Mouse (Mus musculus) naive thymus-derived CD4-positive, alpha-beta T cell, adult 2 months (primary cell): ENCODE measurements around the gene B4galnt3.
"Not testable (repeated sequence)": the region's sequence is repeated elsewhere in the genome, so short reads cannot be mapped to it uniquely, and the experiment has no call there.

Experiments
- DNase-seq: peaks from one replicate; pipeline ENCODE4 v3.0.0-alpha.2; 2011; ENCODE audit warnings: low read depth

B4galnt3 gene

GRCm38 (mm10) chr6:120294056-120294784, at the start of gene B4galnt3, which contains the start of gene D330020A13Rik:
B4galnt3 (minus strand) TSS chr6:120294559.
D330020A13Rik (plus strand) TSS chr6:120294364.
- peak; percentile 55 for DNase-seq

GRCm38 (mm10) chr6:120343992-120344391, 49.6 kb upstream of the B4galnt3 start:
- DNase-seq: no peak

GRCm38 (mm10) chr6:120332351-120332750, 38.0 kb upstream of the B4galnt3 start:
- DNase-seq: no peak

GRCm38 (mm10) chr6:120324295-120324927, 30.1 kb upstream of the B4galnt3 start:
- peak; percentile 87 for DNase-seq

- no peak for DNase-seq
These were observed 26.0 kb upstream of the B4galnt3 start for GRCm38 (mm10) chr6:120320369-120320768.

GRCm38 (mm10) chr6:120319129-120319528, 24.8 kb upstream of the B4galnt3 start:
- DNase-seq: no peak

DNA sequence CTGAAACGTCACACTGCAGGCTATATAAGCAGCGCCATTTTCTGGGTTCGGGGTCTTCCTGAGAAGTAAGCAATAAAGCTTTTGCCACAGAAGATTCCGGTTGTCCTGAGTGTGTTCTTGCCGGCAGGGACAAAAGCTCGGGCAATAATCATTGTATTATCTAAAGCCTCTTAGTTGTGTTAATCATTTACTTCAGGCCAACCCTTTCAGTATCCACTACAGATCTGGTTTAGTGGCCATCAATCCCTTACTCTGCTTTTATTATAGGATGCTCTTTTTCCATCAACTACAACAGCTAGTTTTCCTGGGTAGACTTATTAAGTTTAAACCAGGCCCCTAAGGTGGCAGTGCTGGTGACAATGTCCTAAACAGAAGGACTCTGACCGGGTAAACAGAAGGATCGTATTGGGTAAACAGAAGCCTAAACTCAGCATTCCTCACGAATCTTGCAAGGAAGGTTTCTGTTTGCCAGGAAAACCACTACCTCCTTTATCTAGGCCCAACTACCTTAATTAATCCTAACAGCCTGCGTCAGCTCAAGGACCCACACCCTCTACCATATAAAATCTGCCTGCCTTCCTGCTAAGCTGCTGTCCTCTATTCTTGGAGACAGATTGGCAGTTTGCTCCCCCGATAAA, 24.1 kb upstream of the B4galnt3 start:
- no peak for DNase-seq

DNA sequence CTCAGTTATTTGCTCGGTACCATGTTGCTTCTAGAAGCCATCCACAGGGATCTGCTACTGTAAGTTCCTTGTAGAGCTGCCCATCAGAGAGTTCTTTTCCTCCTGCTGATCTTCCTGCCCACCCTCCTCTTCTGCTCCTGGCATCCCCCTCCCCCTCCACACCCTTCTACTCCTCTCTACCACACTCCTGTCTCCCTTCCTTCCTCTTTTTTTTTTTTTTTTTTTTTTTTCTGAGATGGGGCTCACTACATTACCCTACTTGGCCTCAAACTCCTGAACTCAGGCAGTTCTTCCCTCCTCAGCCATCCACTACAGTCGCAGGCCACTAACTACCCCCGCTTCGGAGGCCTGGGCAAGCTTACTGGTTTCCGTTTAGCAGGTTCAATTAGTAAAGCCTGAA, 18.1 kb upstream of the B4galnt3 start:
- DNase-seq: no peak

DNA sequence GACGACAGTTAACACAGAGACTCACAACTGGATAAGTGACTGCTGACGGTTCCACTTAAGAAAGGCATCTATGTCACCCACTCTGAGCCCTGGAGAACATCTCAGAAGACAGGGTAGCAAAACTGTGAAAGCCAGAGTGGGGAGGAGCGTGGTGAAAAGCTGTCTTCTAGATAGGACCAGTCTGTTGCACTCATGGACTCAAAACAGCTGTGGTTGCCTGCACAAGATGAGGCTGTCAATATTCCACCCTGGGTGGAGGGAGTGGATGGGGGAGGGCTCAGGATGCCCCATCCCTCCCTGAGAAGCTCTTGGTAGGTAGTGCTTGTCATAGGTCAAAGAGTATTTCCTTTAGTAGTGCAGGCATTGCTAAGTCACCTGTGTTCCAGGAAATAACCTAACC, 15.4 kb upstream of the B4galnt3 start:
- no peak for DNase-seq

DNA sequence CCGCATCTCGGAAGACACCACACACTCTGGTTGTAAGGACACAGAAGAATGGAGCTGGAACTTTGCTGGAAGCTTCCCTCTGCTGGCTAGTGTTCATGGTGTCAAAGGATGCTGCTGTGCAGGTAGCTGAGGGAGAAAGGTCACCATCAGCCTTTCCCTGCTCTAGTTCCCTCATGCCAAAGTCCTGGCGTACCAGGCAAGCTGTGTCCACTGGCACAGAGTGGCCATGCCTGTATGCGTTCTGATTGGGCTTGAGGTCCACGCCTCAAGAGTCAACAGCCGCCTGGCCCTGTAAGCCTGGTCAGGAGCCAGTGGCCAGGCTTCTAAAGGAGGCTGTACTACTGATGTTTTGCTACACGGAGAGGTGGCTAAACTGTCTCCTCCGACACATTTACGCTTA, 15.0 kb upstream of the B4galnt3 start:
- no peak for DNase-seq

DNA sequence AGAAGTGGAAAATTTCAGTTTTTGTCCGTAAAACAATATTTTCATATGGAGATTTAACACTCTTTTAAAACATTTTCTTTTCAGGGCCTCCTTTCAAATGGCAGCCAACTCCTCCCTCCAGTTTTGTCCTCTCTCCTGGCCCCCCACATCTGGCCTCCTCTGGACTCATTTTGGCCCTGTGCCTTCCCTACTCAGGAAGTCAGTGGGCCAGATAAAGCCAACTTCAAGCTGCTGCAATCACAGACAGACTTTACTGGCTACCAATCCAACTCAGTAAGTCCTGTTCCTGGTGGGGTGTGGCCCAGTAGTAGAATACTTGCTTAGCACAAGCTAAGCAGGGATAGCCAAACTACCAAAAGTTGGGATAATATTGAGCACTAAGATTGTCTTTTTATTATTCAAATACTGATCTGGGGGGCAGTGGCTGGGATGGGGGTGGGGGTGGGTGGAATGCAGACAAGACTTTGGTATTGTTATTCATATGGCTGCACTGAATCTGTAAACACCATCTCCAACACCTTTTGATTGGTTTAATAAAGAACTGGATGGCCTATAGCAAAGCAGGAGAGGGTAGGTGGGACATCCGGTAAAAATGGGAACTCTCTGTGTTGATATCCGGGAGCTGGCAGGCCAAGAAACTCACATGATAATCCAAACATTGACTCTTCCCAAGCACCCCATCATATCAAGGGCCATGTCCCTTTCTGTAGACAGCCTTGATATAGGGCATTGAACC, 12.7 kb upstream of the B4galnt3 start:
- DNase-seq: no peak

- DNase-seq: no peak
These were observed 8.5 kb upstream of the B4galnt3 start for GRCm38 (mm10) chr6:120302755-120303316.

DNA sequence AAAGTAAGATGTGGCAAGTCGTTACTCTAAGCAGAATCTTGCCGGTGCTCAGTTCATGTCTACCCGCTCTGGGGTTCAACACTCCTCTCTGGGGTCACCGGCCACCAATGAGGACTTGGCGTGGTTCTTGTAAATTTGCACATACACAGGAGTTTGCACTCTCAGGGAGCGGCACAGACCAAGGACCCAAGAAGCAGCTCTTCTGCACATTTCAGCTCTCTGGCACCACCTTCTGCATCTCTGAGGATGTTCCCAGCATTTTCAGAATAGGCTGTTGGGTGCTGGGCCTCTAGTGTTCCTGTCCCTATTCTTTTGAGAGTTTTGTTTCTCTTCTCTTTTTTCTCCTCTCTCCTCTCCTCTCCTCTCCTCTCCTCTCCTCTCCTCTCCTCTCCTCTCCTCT, 6.8 kb upstream of the B4galnt3 start:
- DNase-seq: peak; percentile 70

- DNase-seq: not testable (repeated sequence)
These were observed 2.2 kb upstream of the B4galnt3 start for GRCm38 (mm10) chr6:120296589-120296988.

DNA sequence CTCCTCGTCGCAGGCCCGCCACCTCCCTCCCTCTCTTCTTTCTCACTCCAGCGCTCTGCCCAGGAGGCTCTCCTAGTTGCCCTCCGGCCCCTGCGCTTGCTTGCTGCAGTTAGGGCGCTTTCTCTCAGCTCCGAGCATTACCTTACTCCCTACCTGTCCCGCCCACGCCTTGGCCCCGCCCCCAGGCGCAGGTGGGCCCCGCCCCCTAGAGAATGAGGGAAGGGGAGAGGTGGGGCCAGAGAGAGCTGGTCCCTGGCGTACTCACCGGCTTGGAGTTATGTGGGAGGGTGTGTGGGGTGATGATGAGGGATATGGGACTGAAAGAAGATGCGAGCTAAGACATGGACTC, 400 bp upstream of the B4galnt3 start:
- DNase-seq: peak; percentile 44

- DNase-seq: no peak
These were observed 2.9 kb downstream of the B4galnt3 start for GRCm38 (mm10) chr6:120291396-120292009.

- no peak for DNase-seq
These were observed 4.9 kb downstream of the B4galnt3 start for GRCm38 (mm10) chr6:120289430-120289829.

- no peak for DNase-seq
These were observed 5.8 kb downstream of the B4galnt3 start for GRCm38 (mm10) chr6:120288541-120288940.

DNA sequence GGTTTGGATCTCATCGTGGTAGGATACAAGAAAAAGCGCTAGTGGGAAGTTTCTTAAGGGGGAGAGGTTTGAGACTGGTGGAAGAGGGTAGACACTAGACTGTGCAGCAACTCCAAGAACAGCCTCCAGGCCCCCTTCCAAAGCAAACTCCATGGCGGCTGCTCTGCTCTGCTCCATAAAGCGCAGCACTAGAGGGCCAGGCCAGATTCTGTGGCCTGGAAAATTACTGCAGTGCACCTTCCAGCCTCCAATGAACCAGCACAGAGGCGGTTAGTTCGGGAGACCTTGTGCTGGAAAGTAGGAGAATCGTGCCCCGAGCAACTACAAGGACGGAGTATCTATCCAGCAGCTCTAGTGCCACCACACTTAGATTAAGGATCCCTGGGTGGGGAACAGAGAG, 7.1 kb downstream of the B4galnt3 start:
- DNase-seq: no peak

DNA sequence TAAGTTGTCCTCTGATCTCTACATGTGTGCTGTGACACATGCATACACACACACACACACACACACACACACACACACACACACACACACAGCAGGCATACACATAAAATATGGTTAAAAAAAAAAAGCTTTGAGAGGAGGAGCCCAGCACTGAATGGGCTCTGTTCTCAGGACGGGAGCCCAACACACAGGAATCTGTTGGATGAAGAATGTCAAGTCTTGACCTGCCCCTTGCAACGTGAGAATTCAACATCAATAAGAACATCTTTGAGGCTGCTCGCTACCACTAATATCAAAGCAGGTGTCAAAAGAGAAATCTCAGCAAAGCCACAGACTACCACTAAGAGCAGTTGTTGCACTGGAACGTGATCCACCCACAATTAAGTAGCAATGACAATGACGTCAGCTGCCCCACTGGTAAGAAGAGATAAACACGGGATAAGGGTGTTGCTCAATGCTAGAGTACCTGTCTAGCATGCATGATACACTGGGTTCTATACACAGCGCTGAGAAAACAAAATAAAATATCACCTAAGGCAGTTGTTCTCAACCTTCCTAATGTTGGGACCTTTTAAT, 17.4 kb downstream of the B4galnt3 start:
- no peak for DNase-seq

GRCm38 (mm10) chr6:120275301-120275700, 19.1 kb downstream of the B4galnt3 start:
- DNase-seq: no peak
